Mouse (Mus musculus): Measurements from ENCODE around the gene Hist1h2ao.
A peak's percentile ranks its signal among the peaks of the same experiment; 100 is the strongest.
"Not testable (repeated sequence)": the region's sequence is repeated elsewhere in the genome, so short reads cannot be mapped to it uniquely, and the experiment has no call there.

The Hist1h2ao gene

GRCm38 (mm10) chr13:21811539-21811938, 1.3 kb downstream of the Hist1h2ao start, which contains the start of gene Hist1h4m:
Hist1h4m (plus strand) TSS chr13:21811746.
- DNase-seq: not testable (repeated sequence)

- not testable (repeated sequence) for DNase-seq
Measured at GRCm38 (mm10) chr13:21812092-21812491, 1.8 kb downstream of the Hist1h2ao start.

- DNase-seq: not testable (repeated sequence)
Measured at GRCm38 (mm10) chr13:21820082-21820890, 10.0 kb downstream of the Hist1h2ao start.

- DNase-seq: no peak
Measured at GRCm38 (mm10) chr13:21828511-21828910, 18.2 kb downstream of the Hist1h2ao start.

GRCm38 (mm10) chr13:21830344-21830743, 20.1 kb downstream of the Hist1h2ao start:
- no peak for DNase-seq

GRCm38 (mm10) chr13:21831418-21832394, 21.4 kb downstream of the Hist1h2ao start, which contains the start of gene Hist1h4n:
Hist1h4n (minus strand) TSS chr13:21832196.
- DNase-seq: not testable (repeated sequence)

GRCm38 (mm10) chr13:21833461-21833860, 23.2 kb downstream of the Hist1h2ao start, which contains the start of the genes Hist1h2ap and Hist1h2br:
Hist1h2ap (minus strand) TSS chr13:21833507.
Hist1h2br (plus strand) TSS chr13:21833743.
- DNase-seq: not testable (repeated sequence)

GRCm38 (mm10) chr13:21840508-21840907, 30.2 kb downstream of the Hist1h2ao start:
- DNase-seq: not testable (repeated sequence)

GRCm38 (mm10) chr13:21846356-21846755, 36.1 kb downstream of the Hist1h2ao start:
- not testable (repeated sequence) for DNase-seq

GRCm38 (mm10) chr13:21847883-21848282, 37.6 kb downstream of the Hist1h2ao start:
- no peak for DNase-seq

GRCm38 (mm10) chr13:21850696-21851095, 40.4 kb downstream of the Hist1h2ao start:
- not testable (repeated sequence) for DNase-seq

GRCm38 (mm10) chr13:21852215-21852945, 42.1 kb downstream of the Hist1h2ao start:
- no peak for DNase-seq

- peak; percentile 90 for DNase-seq
Measured at GRCm38 (mm10) chr13:21855146-21855545, 44.9 kb downstream of the Hist1h2ao start.

- DNase-seq: peak; percentile 79
Measured at GRCm38 (mm10) chr13:21855698-21856162, 45.5 kb downstream of the Hist1h2ao start.

Measured in cerebellum, adult 8-10 months (tissue).